9 mouse cellular contexts compared by ENCODE assay signal in genomic region chr3:30602740-30603098, GRCm38 (mm10). TPM values are rescaled to one million over a fixed set of nuclear protein-coding genes. Genes with fewer than 3 reads are reported as not detected.
DNase-seq lines count a peak whose midpoint lies in the region; ATAC-seq lines count a peak whose summit lies in the region.
"Had no signal": no experiment of that assay in that cellular context is flagged by ENCODE, and none has a peak within 500 bp of the region (broad histone marks: within the 10 kb centered on the region; RNA-seq: fewer than 3 reads in every experiment).

No protein-coding gene starts in this region.

- peaks cover 3% of the 10 kb centered on the region; the same call in 1 of the 2 replicates for H3K36me3 ChIP-seq in forebrain, embryonic 11.5 days (ENCODE audit: control insufficient read depth, insufficient read depth, low read length)
- peaks cover 26% of the 10 kb centered on the region for H3K36me3 ChIP-seq in macrophage (ENCODE audit: inconsistent target)

- DNase-seq in left cerebral cortex, postnatal 4 days: peak; percentile 70
- no peak for DNase-seq in left cerebral cortex, adult 9 months (ENCODE audit: low spot score in 2 of 2)
- DNase-seq in R1 (ENCODE audit: low read depth, low spot score): peak; percentile 86
- DNase-seq in forebrain, embryonic 11.5 days (ENCODE audit: low spot score): no peak
- peak; percentile 93 for DNase-seq in kidney, adult 9 months
- DNase-seq in testis, postnatal 14 days (ENCODE audit: low spot score): peak; percentile 77
- no peak for DNase-seq in cerebellum, postnatal 36 days

- peaks cover 4% of the 10 kb centered on the region for H3K4me1 ChIP-seq in forebrain, embryonic 11.5 days (replicated peaks; ENCODE audit: control insufficient read depth, insufficient read depth, low read length)

- WGBS in forebrain, embryonic 11.5 days: under 1% methylated on average over 27 of the region's 27 CpGs
- WGBS in macrophage (ENCODE audit: missing documents): 0% methylated on average over 27 of the region's 27 CpGs

- intact Hi-C loops in left cerebral cortex, postnatal 4 days (cut with DNase I): loop anchor here (10.0 kb wide), 1 partner anchor 342 kb away; no protein-coding TSS in a partner anchor

- H3K27me3 ChIP-seq in forebrain, embryonic 11.5 days (ENCODE audit: control insufficient read depth, insufficient read depth, low read length): no peaks in the 10 kb centered on the region

- no peaks in the 10 kb centered on the region for H3K9me3 ChIP-seq in forebrain, embryonic 11.5 days (ENCODE audit: control insufficient read depth, low read length)

- ATAC-seq in forebrain, embryonic 11.5 days (replicated peaks; ENCODE audit: low FRiP score): peak; percentile 59

- peaks cover 50% of the 10 kb centered on the region for H3K79me2 ChIP-seq in macrophage (ENCODE audit: inconsistent target)

- H3K4me3 ChIP-seq in forebrain, embryonic 11.5 days (ENCODE audit: low read depth, low read length): peak overlapping the region; percentile 65
- peak overlapping the region; percentile 70 for H3K4me3 ChIP-seq in macrophage (ENCODE audit: inconsistent target)

- H3K27ac ChIP-seq in forebrain, embryonic 11.5 days (ENCODE audit: low read depth, low read length): peak overlapping the region; percentile 74
- H3K27ac ChIP-seq in macrophage: peak overlapping the region; percentile 80

- H3K4me2 ChIP-seq in forebrain, embryonic 11.5 days (ENCODE audit: low read depth, low read length, severe bottlenecking): peak overlapping the region; percentile 63

- peak overlapping the region; percentile 71 for H3K9ac ChIP-seq in forebrain, embryonic 11.5 days (ENCODE audit: low read length)

RNA-seq across cellular contexts. Expression of gene Mynn, which starts 0.9 kb away (rescaled TPM):
- total RNA-seq in left cerebral cortex, postnatal 4 days (2021): 10 to 100 TPM; 23.3 to 24.4 TPM
- 33.4 and 36.4 TPM in 2 replicates for polyA plus RNA-seq in forebrain, embryonic 11.5 days (2014; fragmentation: Nextera tagmentation; extraction: Ambion mirVana)
- 10 to 100 TPM; 14.3 to 37.3 (median 22.7) TPM for total RNA-seq in macrophage (2018; cell fraction: chromatin; rRNA removed)
- total RNA-seq in macrophage (2018; cell fraction: cytosol; rRNA removed): 10 to 100 TPM in 22 of 26 experiments, 1 to 10 TPM in 4; 7.8 to 16.7 (median 12.8) TPM
- total RNA-seq in macrophage (2018; cell fraction: nucleus; rRNA removed): 10 to 100 TPM; 15.3 to 36.8 (median 23.4) TPM
- polyA plus RNA-seq in macrophage (2018): 9.8 to 10.6 TPM (median 9.9 TPM) in 3 replicates

RNA-seq across cellular contexts. Expression of gene Actrt3, which starts 3.0 kb away (rescaled TPM):
- total RNA-seq in left cerebral cortex, postnatal 4 days (2021): 1 to 10 TPM; 1.0 to 1.5 TPM
- 0.17 TPM in 1 of 2 replicates, not detected in the other for polyA plus RNA-seq in forebrain, embryonic 11.5 days (2014; fragmentation: Nextera tagmentation; extraction: Ambion mirVana)
- total RNA-seq in macrophage (2018; cell fraction: chromatin; rRNA removed): not detected
- not detected for total RNA-seq in macrophage (2018; cell fraction: cytosol; rRNA removed)
- not detected for total RNA-seq in macrophage (2018; cell fraction: nucleus; rRNA removed)
- not detected in 3 replicates for polyA plus RNA-seq in macrophage (2018)
- polyA plus RNA-seq: gonadal fat pad, adult 2 months had no signal

RNA-seq across cellular contexts. Expression of gene Lrriq4, which starts 41.6 kb away (rescaled TPM):
- total RNA-seq in left cerebral cortex, postnatal 4 days (2021): not detected
- not detected in 2 replicates for polyA plus RNA-seq in forebrain, embryonic 11.5 days (2014; fragmentation: Nextera tagmentation; extraction: Ambion mirVana)
- not detected for total RNA-seq in macrophage (2018; cell fraction: chromatin; rRNA removed)
- not detected for total RNA-seq in macrophage (2018; cell fraction: cytosol; rRNA removed)
- not detected for total RNA-seq in macrophage (2018; cell fraction: nucleus; rRNA removed)
- not detected in 3 replicates for polyA plus RNA-seq in macrophage (2018)

RNA-seq across cellular contexts. Expression of gene Lrrc34, which starts 45.0 kb away (rescaled TPM):
- total RNA-seq in left cerebral cortex, postnatal 4 days (2021): under 1 TPM in 1 of 2 experiments, not detected in 1; 0.58 TPM
- polyA plus RNA-seq in forebrain, embryonic 11.5 days (2014; fragmentation: Nextera tagmentation; extraction: Ambion mirVana): 1.2 and 2.1 TPM in 2 replicates
- not detected for total RNA-seq in macrophage (2018; cell fraction: chromatin; rRNA removed)
- not detected for total RNA-seq in macrophage (2018; cell fraction: cytosol; rRNA removed)
- not detected for total RNA-seq in macrophage (2018; cell fraction: nucleus; rRNA removed)
- polyA plus RNA-seq in macrophage (2018): not detected in 3 replicates

RNA-seq across cellular contexts. Expression of gene Mecom, which starts 54.9 kb away (rescaled TPM):
- 1 to 10 TPM; 5.3 to 6.0 TPM for total RNA-seq in left cerebral cortex, postnatal 4 days (2021)
- polyA plus RNA-seq in forebrain, embryonic 11.5 days (2014; fragmentation: Nextera tagmentation; extraction: Ambion mirVana): 17.6 and 19.5 TPM in 2 replicates
- total RNA-seq in macrophage (2018; cell fraction: chromatin; rRNA removed): 1 to 10 TPM in 1 of 26 experiments, under 1 TPM in 2, not detected in 23; 0.12 to 3.5 (median 0.37) TPM
- not detected for total RNA-seq in macrophage (2018; cell fraction: cytosol; rRNA removed)
- total RNA-seq in macrophage (2018; cell fraction: nucleus; rRNA removed): not detected
- polyA plus RNA-seq in macrophage (2018): not detected in 3 replicates

Comparison
In these comparisons a context has a peak if more than half of its experiments do, and no peak if none do; other contexts are left out.
1. DNase-seq: peak in left cerebral cortex, postnatal 4 days (single experiment), R1 (single experiment), kidney, adult 9 months (single experiment) and testis, postnatal 14 days (single experiment); none in left cerebral cortex, adult 9 months (0 of 2), forebrain, embryonic 11.5 days (single experiment) and cerebellum, postnatal 36 days (0 of 2).